Mouse (Mus musculus): ENCODE data around the gene Hoxa6. TPM values are rescaled to one million over a fixed set of nuclear protein-coding genes. Genes with fewer than 3 reads are reported as not detected.

The Hoxa6 gene
- polyA plus RNA-seq, 1 experiment from 2014 or later: not detected

GRCm38 (mm10) chr6:52239625-52240388 lies 31.3 kb upstream of the Hoxa6 start:
- Histone ChIP-seq H3K4me2 (peak overlapping the region; percentile 48), H3K27ac (ENCODE audit: poor library complexity, severe bottlenecking) (no peak overlapping the region), H3K36me3 (no peaks in the 10 kb centered on the region), H3K9me3 (replicated peaks) (no peaks in the 10 kb centered on the region), H3K9ac (no peak overlapping the region), H3K4me1 (replicated peaks) (0 out of 2 replicates have a peak, but pooled peaks cover under 1% of the 10 kb centered on the region), H3K4me3 (peak overlapping the region; percentile 26), H3K27me3 (replicated peaks) (peaks cover 90% of the 10 kb centered on the region)
- 1% methylated on average over 30 of the region's 30 CpGs for WGBS
- ATAC-seq (ENCODE audit: insufficient number of reproducible peaks, low FRiP score): no peak

DNA sequence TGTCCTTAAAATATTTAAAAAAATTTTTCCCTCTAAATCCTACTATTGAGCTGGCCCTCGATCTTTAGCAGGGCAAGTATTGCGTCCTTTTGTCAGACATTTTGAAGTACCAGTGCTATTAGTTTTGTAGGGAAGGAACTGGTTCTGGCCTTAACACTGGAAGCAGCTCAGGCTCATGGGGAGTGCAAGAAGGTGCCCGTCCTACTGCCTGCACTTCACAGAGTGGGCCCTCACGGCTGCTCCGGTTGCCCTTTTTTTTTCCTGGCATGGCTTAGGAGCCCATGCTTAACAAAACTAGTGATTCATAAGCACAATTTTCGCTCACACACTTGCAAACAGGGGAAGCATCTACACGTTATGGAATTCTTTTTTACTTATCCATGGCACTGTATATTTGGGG lies 30.5 kb upstream of the Hoxa6 start:
- no peaks in the 10 kb centered on the region for H3K4me1 ChIP-seq (replicated peaks)
- ATAC-seq (ENCODE audit: insufficient number of reproducible peaks, low FRiP score): no peak
- 1% methylated on average over 7 of the region's 7 CpGs for WGBS
- H3K27me3 ChIP-seq (replicated peaks): peaks cover 91% of the 10 kb centered on the region
- H3K4me3 ChIP-seq: no peak overlapping the region
- no peak overlapping the region for H3K27ac ChIP-seq (ENCODE audit: poor library complexity, severe bottlenecking)
- H3K9me3 ChIP-seq (replicated peaks): no peaks in the 10 kb centered on the region
- H3K4me2 ChIP-seq: no peak overlapping the region
- no peak overlapping the region for H3K9ac ChIP-seq
- H3K36me3 ChIP-seq: no peaks in the 10 kb centered on the region

GRCm38 (mm10) chr6:52238155-52238545 lies 29.6 kb upstream of the Hoxa6 start:
- H3K36me3 ChIP-seq: no peaks in the 10 kb centered on the region
- H3K27ac ChIP-seq (ENCODE audit: poor library complexity, severe bottlenecking): no peak overlapping the region
- no peak overlapping the region for H3K4me3 ChIP-seq
- H3K9me3 ChIP-seq (replicated peaks): no peaks in the 10 kb centered on the region
- H3K4me2 ChIP-seq: no peak overlapping the region
- no peak overlapping the region for H3K9ac ChIP-seq
- peaks cover 91% of the 10 kb centered on the region for H3K27me3 ChIP-seq (replicated peaks)
- WGBS: under 1% methylated on average over 7 of the region's 7 CpGs
- H3K4me1 ChIP-seq (replicated peaks): no peaks in the 10 kb centered on the region
- no peak for ATAC-seq (ENCODE audit: insufficient number of reproducible peaks, low FRiP score)

- Histone ChIP-seq H3K4me1 (replicated peaks) (0 out of 2 replicates have a peak, but pooled peaks cover 2% of the 10 kb centered on the region), H3K4me2 (no peak overlapping the region), H3K9me3 (replicated peaks) (no peaks in the 10 kb centered on the region), H3K27ac (ENCODE audit: poor library complexity, severe bottlenecking) (no peak overlapping the region), H3K27me3 (replicated peaks) (peaks cover 91% of the 10 kb centered on the region), H3K36me3 (no peaks in the 10 kb centered on the region), H3K4me3 (no peak overlapping the region), H3K9ac (no peak overlapping the region)
- no peak for ATAC-seq (ENCODE audit: insufficient number of reproducible peaks, low FRiP score)
- WGBS: 8% methylated on average over 10 of the region's 10 CpGs
These were observed 29.0 kb upstream of the Hoxa6 start for GRCm38 (mm10) chr6:52237346-52238154.

DNA sequence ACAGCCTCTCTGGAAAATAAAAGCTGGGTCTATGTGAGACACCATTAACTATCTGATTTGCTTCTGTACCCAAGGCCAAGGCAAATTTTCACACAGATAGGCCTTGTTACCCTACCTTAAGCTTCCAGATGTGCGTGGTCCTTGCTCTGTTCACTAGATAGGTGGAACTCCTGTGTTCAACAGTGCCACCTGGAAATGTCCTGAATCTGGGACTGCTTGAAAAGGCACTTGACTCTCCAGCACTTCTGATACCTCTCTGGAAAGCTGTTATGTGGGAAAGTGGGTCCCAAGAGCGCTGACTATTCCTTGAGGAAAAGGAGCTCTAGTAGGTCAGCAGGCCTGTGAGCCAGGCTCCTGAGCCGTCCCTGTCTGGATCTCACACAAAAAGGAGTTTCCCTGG lies 28.3 kb upstream of the Hoxa6 start:
- H3K9ac ChIP-seq: no peak overlapping the region
- no peaks in the 10 kb centered on the region for H3K9me3 ChIP-seq (replicated peaks)
- no peak for ATAC-seq (ENCODE audit: insufficient number of reproducible peaks, low FRiP score)
- H3K27ac ChIP-seq (ENCODE audit: poor library complexity, severe bottlenecking): no peak overlapping the region
- H3K27me3 ChIP-seq (replicated peaks): peaks cover 92% of the 10 kb centered on the region
- no peak overlapping the region for H3K4me2 ChIP-seq
- 0 out of 2 replicates have a peak, but pooled peaks cover 3% of the 10 kb centered on the region for H3K4me1 ChIP-seq (replicated peaks)
- H3K4me3 ChIP-seq: no peak overlapping the region
- H3K36me3 ChIP-seq: no peaks in the 10 kb centered on the region
- 20% methylated on average over 3 of the region's 3 CpGs for WGBS

GRCm38 (mm10) chr6:52235866-52236265 lies 27.3 kb upstream of the Hoxa6 start:
- Histone ChIP-seq H3K4me3 (no peak overlapping the region), H3K27ac (ENCODE audit: poor library complexity, severe bottlenecking) (no peak overlapping the region), H3K9ac (no peak overlapping the region), H3K4me1 (replicated peaks) (0 out of 2 replicates have a peak, but pooled peaks cover 3% of the 10 kb centered on the region), H3K9me3 (replicated peaks) (no peaks in the 10 kb centered on the region), H3K36me3 (no peaks in the 10 kb centered on the region), H3K27me3 (replicated peaks) (peaks cover 87% of the 10 kb centered on the region), H3K4me2 (no peak overlapping the region)
- no peak for ATAC-seq (ENCODE audit: insufficient number of reproducible peaks, low FRiP score)
- 19% methylated on average over 6 of the region's 6 CpGs for WGBS

DNA sequence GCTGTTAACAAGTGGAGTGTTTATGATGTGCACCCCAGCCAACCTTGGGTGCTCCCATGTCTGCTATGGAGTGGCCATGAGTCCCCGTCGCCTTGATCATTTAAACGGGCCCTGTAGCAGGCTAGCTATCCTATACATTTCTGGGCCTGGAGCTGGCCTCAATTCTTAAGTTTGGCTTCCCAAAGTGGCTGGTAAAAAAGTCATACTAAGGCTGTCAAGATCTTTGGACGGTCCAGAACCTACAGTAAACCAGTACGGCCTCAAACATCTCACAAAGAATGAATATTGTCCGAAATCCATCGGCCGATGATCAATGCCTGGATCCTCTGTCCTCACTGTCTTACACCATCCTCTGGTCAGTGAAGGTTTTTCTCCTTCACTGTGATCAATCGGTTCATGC lies 26.7 kb upstream of the Hoxa6 start:
- Histone ChIP-seq H3K27me3 (replicated peaks) (peaks cover 88% of the 10 kb centered on the region), H3K4me3 (no peak overlapping the region), H3K4me2 (no peak overlapping the region), H3K27ac (ENCODE audit: poor library complexity, severe bottlenecking) (no peak overlapping the region), H3K9ac (no peak overlapping the region), H3K9me3 (replicated peaks) (no peaks in the 10 kb centered on the region), H3K4me1 (replicated peaks) (peaks cover 3% of the 10 kb centered on the region; the same call in 1 of the 2 replicates), H3K36me3 (no peaks in the 10 kb centered on the region)
- ATAC-seq (ENCODE audit: insufficient number of reproducible peaks, low FRiP score): no peak
- WGBS: 28% methylated on average over 9 of the region's 9 CpGs

DNA sequence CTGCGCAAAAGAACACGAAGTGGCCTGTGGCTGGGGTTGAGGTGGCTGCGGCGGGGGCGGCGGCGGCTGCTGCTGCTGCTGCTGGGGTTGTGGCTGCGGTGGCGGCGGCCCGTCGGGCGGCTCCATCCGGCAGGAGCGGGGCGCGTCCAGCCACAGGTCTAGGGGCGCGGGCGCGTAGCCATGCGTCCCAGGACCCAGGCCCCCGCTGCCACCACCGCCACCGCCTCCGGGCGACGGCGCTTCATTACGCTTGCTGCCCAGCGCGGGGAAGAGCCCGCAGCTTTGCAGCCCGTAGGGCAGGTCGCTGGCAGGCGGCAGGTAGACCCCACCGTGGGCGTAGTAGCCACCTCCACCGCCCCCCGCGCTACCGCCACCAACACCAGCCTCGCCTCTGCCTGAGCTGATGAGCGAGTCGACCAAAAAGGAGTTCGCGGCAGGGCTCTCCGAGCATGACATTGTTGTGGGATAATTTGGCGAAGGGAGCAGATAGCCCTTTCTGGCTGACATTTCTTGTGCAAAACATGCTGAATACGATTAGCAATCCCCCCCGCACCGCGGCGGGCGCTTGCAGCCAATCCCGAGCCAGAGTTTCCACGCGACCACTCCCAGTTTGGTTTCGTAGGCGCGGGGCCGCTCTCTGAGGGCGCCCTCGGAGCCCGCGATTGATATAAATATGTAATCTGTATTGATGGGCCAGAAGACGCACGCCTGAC lies 26.1 kb upstream of the Hoxa6 start:
- Histone ChIP-seq H3K27ac (ENCODE audit: poor library complexity, severe bottlenecking) (no peak overlapping the region), H3K9me3 (replicated peaks) (no peaks in the 10 kb centered on the region), H3K9ac (no peak overlapping the region), H3K4me3 (no peak overlapping the region), H3K36me3 (no peaks in the 10 kb centered on the region), H3K4me2 (no peak overlapping the region), H3K4me1 (replicated peaks) (peaks cover 3% of the 10 kb centered on the region; the same call in 1 of the 2 replicates), H3K27me3 (replicated peaks) (peaks cover 88% of the 10 kb centered on the region)
- no peak for ATAC-seq (ENCODE audit: insufficient number of reproducible peaks, low FRiP score)
- 2% methylated on average over 66 of the region's 68 CpGs for WGBS

- H3K4me2 ChIP-seq: no peak overlapping the region; the same call in 1 of the 2 replicates
- 2% methylated on average over 70 of the region's 70 CpGs for WGBS
- H3K27ac ChIP-seq (ENCODE audit: poor library complexity, severe bottlenecking): no peak overlapping the region
- peaks cover 3% of the 10 kb centered on the region; the same call in 1 of the 2 replicates for H3K4me1 ChIP-seq (replicated peaks)
- H3K9ac ChIP-seq: no peak overlapping the region
- no peak overlapping the region for H3K4me3 ChIP-seq
- peaks cover 90% of the 10 kb centered on the region for H3K27me3 ChIP-seq (replicated peaks)
- ATAC-seq (ENCODE audit: insufficient number of reproducible peaks, low FRiP score): no peak
- no peaks in the 10 kb centered on the region for H3K36me3 ChIP-seq
- H3K9me3 ChIP-seq (replicated peaks): no peaks in the 10 kb centered on the region
These were observed 25.3 kb upstream of the Hoxa6 start for GRCm38 (mm10) chr6:52233546-52234427.

- ATAC-seq (ENCODE audit: insufficient number of reproducible peaks, low FRiP score): no peak
- Histone ChIP-seq H3K9me3 (replicated peaks) (no peaks in the 10 kb centered on the region), H3K4me1 (replicated peaks) (peaks cover 3% of the 10 kb centered on the region; the same call in 1 of the 2 replicates), H3K4me2 (no peak overlapping the region), H3K36me3 (no peaks in the 10 kb centered on the region), H3K27ac (ENCODE audit: poor library complexity, severe bottlenecking) (no peak overlapping the region), H3K9ac (no peak overlapping the region), H3K27me3 (replicated peaks) (peaks cover 92% of the 10 kb centered on the region), H3K4me3 (no peak overlapping the region)
- 2% methylated on average over 23 of the region's 23 CpGs for WGBS
These were observed 24.5 kb upstream of the Hoxa6 start for GRCm38 (mm10) chr6:52232984-52233545.

Measured in heart, embryonic 12.5 days (tissue).